Mouse (Mus musculus): ENCODE data around the gene Actg1.

DNA sequence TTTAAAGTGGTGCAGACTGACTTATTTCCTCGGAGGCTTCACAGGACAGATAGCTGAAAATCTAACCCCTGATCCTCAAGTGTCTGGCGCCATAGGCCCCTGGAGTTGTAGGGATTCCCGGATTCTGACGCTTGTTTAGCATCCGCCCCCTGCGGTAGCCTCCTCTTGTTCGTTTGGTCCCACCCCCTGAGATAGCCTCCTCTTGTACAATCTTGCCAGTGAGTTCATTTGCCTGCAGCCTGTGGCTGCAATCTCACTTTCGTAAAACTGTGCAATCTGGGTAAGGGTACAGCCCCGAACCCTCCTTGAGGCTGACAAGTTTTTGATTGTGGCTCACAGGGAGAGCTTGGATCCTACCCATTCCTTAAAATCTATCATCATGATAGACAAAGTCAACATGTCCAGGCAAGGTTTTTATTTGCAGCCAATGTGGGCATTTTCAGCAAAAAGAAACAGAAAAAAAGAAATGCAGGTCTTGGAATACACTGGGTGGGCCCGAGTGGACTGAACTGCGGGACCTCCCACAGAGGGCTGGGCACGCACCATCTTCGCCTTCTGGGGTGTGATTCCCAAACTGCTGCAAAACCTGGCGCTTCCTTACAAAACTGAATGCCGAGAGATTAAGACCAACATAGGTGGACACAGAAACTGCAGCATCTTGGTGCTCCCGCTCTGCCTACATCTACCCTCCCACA is 33.5 kb downstream of the Actg1 start:
- TF ChIP-seq EP300 (IDR thresholded peaks at IDR 0.05; ENCODE audit: low read depth) (no peak), CTCF (IDR thresholded peaks at IDR 0.05; ENCODE audit: low read depth) (no peak)

All from liver, embryonic 14.5 days (tissue).